In the genomic region with DNA sequence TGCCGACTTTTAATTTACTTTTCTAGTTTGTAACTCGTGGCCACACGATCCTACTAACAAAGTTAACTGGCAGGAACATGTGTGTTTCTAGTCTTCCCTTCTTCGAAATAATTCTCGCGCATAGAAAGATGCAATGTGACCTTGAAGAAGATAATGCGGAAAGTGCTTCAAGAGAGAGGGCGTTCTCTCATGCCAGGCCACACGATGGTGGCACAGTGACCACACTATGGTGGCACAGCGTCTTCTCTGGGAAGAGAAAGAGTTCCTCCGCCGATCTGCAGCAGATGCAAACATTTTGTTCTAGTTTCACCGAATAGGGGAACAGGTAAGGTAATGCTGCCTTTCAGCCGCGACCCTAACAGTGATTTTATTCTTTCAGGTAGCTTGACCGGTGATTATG, we compare ENCODE assay signal across 8 mouse cellular contexts.
A peak's percentile ranks its signal among the peaks of the same experiment; 100 is the strongest.
DNase-seq lines count a peak whose midpoint lies in the region; ATAC-seq lines count a peak whose summit lies in the region.

No protein-coding gene starts in this region.

- 43% methylated on average over 16 of the region's 16 CpGs for WGBS in heart, embryonic 16.5 days
- 49% methylated on average over 16 of the region's 16 CpGs for WGBS in hindbrain, embryonic 13.5 days
- WGBS in midbrain, embryonic 14.5 days: 59% methylated on average over 16 of the region's 16 CpGs

- intact Hi-C loops in heart, postnatal 10 days (cut with DNase I): loop anchor here (2.0 kb wide), 1 partner anchor 36 kb away; no protein-coding TSS in a partner anchor

- 0 out of 2 replicates have a peak overlapping the region, but pooled peaks have one; percentile 3 for H3K9ac ChIP-seq in heart, embryonic 16.5 days (ENCODE audit: low read length)
- H3K9ac ChIP-seq in hindbrain, embryonic 13.5 days: peak overlapping the region; percentile 63
- H3K9ac ChIP-seq in midbrain, embryonic 14.5 days (replicated peaks; ENCODE audit: low read length): no peak overlapping the region

- H3K4me3 ChIP-seq in heart, embryonic 16.5 days (ENCODE audit: low read length): peak overlapping the region; percentile 43
- 0 out of 2 replicates have a peak overlapping the region, but pooled peaks have one; percentile 17 for H3K4me3 ChIP-seq in brown adipose tissue, adult 24 weeks (ENCODE audit: insufficient read depth, low read depth, low read length)
- peak overlapping the region; percentile 34 for H3K4me3 ChIP-seq in hindbrain, embryonic 13.5 days
- H3K4me3 ChIP-seq in midbrain, embryonic 14.5 days (replicated peaks; ENCODE audit: low read depth, low read length): peak overlapping the region; percentile 19; the same call in 1 of the 2 replicates

- no peak overlapping the region for H3K27ac ChIP-seq in heart, embryonic 16.5 days (ENCODE audit: low read length)
- H3K27ac ChIP-seq in brown adipose tissue, adult 24 weeks (replicated peaks; ENCODE audit: low read depth, low read length): no peak overlapping the region
- H3K27ac ChIP-seq in hindbrain, embryonic 13.5 days: no peak overlapping the region
- H3K27ac ChIP-seq in midbrain, embryonic 14.5 days (replicated peaks; ENCODE audit: low read depth, low read length): no peak overlapping the region

- H3K4me1 ChIP-seq in heart, embryonic 16.5 days (ENCODE audit: control insufficient read depth, insufficient read depth, low read length): 0 out of 2 replicates have a peak, but pooled peaks cover 3% of the 10 kb centered on the region
- peaks cover under 1% of the 10 kb centered on the region; the same call in 1 of the 2 replicates for H3K4me1 ChIP-seq in brown adipose tissue, adult 24 weeks (ENCODE audit: control insufficient read depth, insufficient read depth, insufficient read length, low read length)
- H3K4me1 ChIP-seq in hindbrain, embryonic 13.5 days (replicated peaks): peaks cover 9% of the 10 kb centered on the region
- H3K4me1 ChIP-seq in midbrain, embryonic 14.5 days (ENCODE audit: control insufficient read depth, insufficient read depth, low read length): no peaks in the 10 kb centered on the region

- no peaks in the 10 kb centered on the region for H3K9me3 ChIP-seq in heart, embryonic 16.5 days (replicated peaks; ENCODE audit: control insufficient read depth, low read length)
- no peaks in the 10 kb centered on the region for H3K9me3 ChIP-seq in hindbrain, embryonic 13.5 days
- no peaks in the 10 kb centered on the region for H3K9me3 ChIP-seq in midbrain, embryonic 14.5 days (ENCODE audit: control insufficient read depth, low read length)

- H3K27me3 ChIP-seq in heart, embryonic 16.5 days (ENCODE audit: control insufficient read depth, insufficient read depth, low read length): no peaks in the 10 kb centered on the region
- no peaks in the 10 kb centered on the region for H3K27me3 ChIP-seq in hindbrain, embryonic 13.5 days
- no peaks in the 10 kb centered on the region for H3K27me3 ChIP-seq in midbrain, embryonic 14.5 days (ENCODE audit: control insufficient read depth, insufficient read depth, low read length)

- H3K36me3 ChIP-seq in heart, embryonic 16.5 days (ENCODE audit: control insufficient read depth, insufficient read depth): no peaks in the 10 kb centered on the region
- no peaks in the 10 kb centered on the region for H3K36me3 ChIP-seq in hindbrain, embryonic 13.5 days
- H3K36me3 ChIP-seq in midbrain, embryonic 14.5 days (ENCODE audit: control insufficient read depth, insufficient read depth, low read length): no peaks in the 10 kb centered on the region

- ATAC-seq in heart, embryonic 16.5 days (replicated peaks; ENCODE audit: extremely low read depth, insufficient read depth, low FRiP score): no peak
- ATAC-seq in hindbrain, embryonic 13.5 days (ENCODE audit: low FRiP score): 0 out of 2 replicates have a peak, but pooled peaks have one; percentile 11
- ATAC-seq in midbrain, embryonic 14.5 days (ENCODE audit: low FRiP score, low TSS enrichment): no peak
- ATAC-seq in monocyte, adult 5-6 weeks (replicated peaks; ENCODE audit: insufficient number of reproducible peaks, low FRiP score, low TSS enrichment, poor library complexity, severe bottlenecking): no peak

- no peak for DNase-seq in heart, postnatal 10 days
- peak; percentile 23 for DNase-seq in midbrain, embryonic 14.5 days
- no peak for DNase-seq in urinary bladder, postnatal 14 days (ENCODE audit: low spot score)
- DNase-seq in Muller cell, postnatal 12 days (ENCODE audit: inconsistent ontology term): no peak

- H3K4me2 ChIP-seq in heart, embryonic 16.5 days (ENCODE audit: low read depth, low read length): peak overlapping the region; percentile 68
- peak overlapping the region; percentile 65 for H3K4me2 ChIP-seq in hindbrain, embryonic 13.5 days
- H3K4me2 ChIP-seq in midbrain, embryonic 14.5 days (ENCODE audit: low read length): peak overlapping the region; percentile 56
